Mouse (Mus musculus): ENCODE measurements around the gene Yy2. TPM values are rescaled to one million over a fixed set of nuclear protein-coding genes. Genes with fewer than 3 reads are reported as not detected.

Gene Yy2
- total RNA-seq (2014; rRNA removed): 1.4 and 3.3 TPM in 2 replicates
- polyA plus RNA-seq (2015; fragmentation: Nextera tagmentation; extraction: Ambion mirVana): 1.0 and 2.8 TPM in 2 replicates

GRCm38 (mm10) chrX:157568840-157569239 is at the start of gene Yy2:
Gene Yy2 (minus strand): TSS chrX:157568985.
- ATAC-seq: no peak
- WGBS: 88% methylated on average over 26 of the region's 26 CpGs
- Histone ChIP-seq H3K27ac (no peak within 1 kb of the TSS), H3K4me1 (ENCODE audit: insufficient read depth, low read length) (no peaks in the 10 kb centered on the region), H3K4me3 (ENCODE audit: low read length) (no peak within 1 kb of the TSS), H3K9ac (replicated peaks; ENCODE audit: low read length) (no peak within 1 kb of the TSS), H3K27me3 (ENCODE audit: insufficient read depth, low read length) (no peaks in the 10 kb centered on the region), H3K9me3 (ENCODE audit: low read length) (no peaks in the 10 kb centered on the region), H3K36me3 (ENCODE audit: insufficient read depth, low read length) (no peaks in the 10 kb centered on the region), H3K4me2 (ENCODE audit: low read depth, low read length) (no peak within 1 kb of the TSS)
- no peak for TF ChIP-seq CTCF (IDR thresholded peaks at IDR 0.05; ENCODE audit: low read depth)
- DNase-seq (ENCODE audit: low spot score): no peak

- Histone ChIP-seq H3K27ac (no peak overlapping the region), H3K9ac (replicated peaks; ENCODE audit: low read length) (no peak overlapping the region), H3K27me3 (ENCODE audit: insufficient read depth, low read length) (no peaks in the 10 kb centered on the region), H3K36me3 (ENCODE audit: insufficient read depth, low read length) (no peaks in the 10 kb centered on the region), H3K4me3 (ENCODE audit: low read length) (no peak overlapping the region), H3K9me3 (ENCODE audit: low read length) (no peaks in the 10 kb centered on the region), H3K4me2 (ENCODE audit: low read depth, low read length) (peak overlapping the region; percentile 45), H3K4me1 (ENCODE audit: insufficient read depth, low read length) (no peaks in the 10 kb centered on the region)
- ATAC-seq (no peak), DNase-seq (ENCODE audit: low spot score) (no peak)
- no peak for TF ChIP-seq CTCF (IDR thresholded peaks at IDR 0.05; ENCODE audit: low read depth)
- 30% methylated on average over 32 of the region's 32 CpGs for WGBS
These were observed 44.1 kb upstream of the Yy2 start for GRCm38 (mm10) chrX:157612894-157613293.

- DNase-seq (ENCODE audit: low spot score) (peak; percentile 75), ATAC-seq (no peak)
- Histone ChIP-seq H3K4me1 (ENCODE audit: insufficient read depth, low read length) (no peaks in the 10 kb centered on the region), H3K9ac (replicated peaks; ENCODE audit: low read length) (no peak overlapping the region), H3K4me2 (ENCODE audit: low read depth, low read length) (no peak overlapping the region), H3K4me3 (ENCODE audit: low read length) (no peak overlapping the region), H3K27me3 (ENCODE audit: insufficient read depth, low read length) (no peaks in the 10 kb centered on the region), H3K9me3 (ENCODE audit: low read length) (no peaks in the 10 kb centered on the region), H3K36me3 (ENCODE audit: insufficient read depth, low read length) (no peaks in the 10 kb centered on the region), H3K27ac (no peak overlapping the region)
- WGBS: 19% methylated on average over 3 of the region's 3 CpGs
- TF ChIP-seq CTCF (IDR thresholded peaks at IDR 0.05; ENCODE audit: low read depth): peak; percentile 61
These were observed 32.7 kb upstream of the Yy2 start for GRCm38 (mm10) chrX:157601450-157601849.

DNA sequence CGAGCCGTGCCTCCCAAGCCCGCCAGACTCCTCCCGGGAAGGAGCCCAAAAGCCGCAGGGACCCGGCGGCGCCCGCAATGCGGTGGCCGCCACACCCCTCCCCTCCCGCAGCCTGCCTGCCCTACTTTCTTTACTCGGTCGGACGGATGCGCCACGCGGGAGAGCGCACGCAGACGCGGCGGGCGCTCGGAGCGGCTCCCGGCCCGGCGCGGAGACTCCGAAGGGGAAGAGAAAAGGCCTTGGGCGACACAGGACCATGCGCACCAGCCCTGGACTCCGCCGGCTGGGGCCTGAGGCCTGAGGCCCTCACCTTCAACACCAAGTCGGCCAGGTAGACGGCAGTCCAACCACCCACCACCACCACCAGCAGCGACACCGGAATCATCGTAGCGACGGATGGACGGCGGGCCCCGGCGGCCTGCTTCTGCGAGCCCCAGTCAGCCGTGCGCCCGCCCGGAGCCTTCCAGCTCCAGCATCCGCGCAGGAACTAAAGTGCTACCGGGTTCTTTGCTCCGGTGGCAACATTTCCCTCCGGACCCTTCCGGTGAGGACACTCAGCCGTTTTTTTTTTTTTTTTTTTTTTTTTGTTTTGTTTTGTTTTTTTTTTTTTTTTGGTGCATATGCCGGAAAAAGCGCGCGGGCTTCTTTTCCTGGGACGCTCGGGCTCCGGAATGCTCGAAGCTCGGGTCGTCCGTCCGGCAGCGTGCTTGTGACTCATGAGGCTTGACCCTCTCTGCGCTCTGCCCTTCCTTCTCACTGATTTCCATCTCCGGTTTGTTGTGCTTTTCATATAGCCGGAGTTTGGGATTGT is 29.6 kb upstream of the Yy2 start, which contains the start of gene Mbtps2:
TSS of gene Mbtps2 (minus strand) at position 530 of the 811 bp plus-strand sequence.
- Histone ChIP-seq H3K27ac (peak within 1 kb of the TSS; percentile 93), H3K4me3 (ENCODE audit: low read length) (peak within 1 kb of the TSS; percentile 56), H3K9ac (replicated peaks; ENCODE audit: low read length) (peak within 1 kb of the TSS; percentile 72), H3K27me3 (ENCODE audit: insufficient read depth, low read length) (no peaks in the 10 kb centered on the region), H3K4me2 (ENCODE audit: low read depth, low read length) (peak within 1 kb of the TSS; percentile 54), H3K36me3 (ENCODE audit: insufficient read depth, low read length) (no peaks in the 10 kb centered on the region), H3K9me3 (ENCODE audit: low read length) (no peaks in the 10 kb centered on the region), H3K4me1 (ENCODE audit: insufficient read depth, low read length) (no peaks in the 10 kb centered on the region)
- WGBS: 24% methylated on average over 72 of the region's 74 CpGs
- TF ChIP-seq CTCF (IDR thresholded peaks at IDR 0.05; ENCODE audit: low read depth): no peak
- peak; percentile 79 for DNase-seq (ENCODE audit: low spot score)
- ATAC-seq: peak; percentile 87

GRCm38 (mm10) chrX:157597585-157598185 is 28.9 kb upstream of the Yy2 start:
- peak overlapping the region; percentile 54 for H3K4me2 ChIP-seq (ENCODE audit: low read depth, low read length)
- H3K9me3 ChIP-seq (ENCODE audit: low read length): no peaks in the 10 kb centered on the region
- no peaks in the 10 kb centered on the region for H3K4me1 ChIP-seq (ENCODE audit: insufficient read depth, low read length)
- DNase-seq (ENCODE audit: low spot score) (peak; percentile 39), ATAC-seq (peak; percentile 27)
- no peak for TF ChIP-seq CTCF (IDR thresholded peaks at IDR 0.05; ENCODE audit: low read depth)
- H3K27me3 ChIP-seq (ENCODE audit: insufficient read depth, low read length): no peaks in the 10 kb centered on the region
- 28% methylated on average over 17 of the region's 17 CpGs for WGBS
- H3K27ac ChIP-seq: peak overlapping the region; percentile 93
- H3K9ac ChIP-seq (replicated peaks; ENCODE audit: low read length): peak overlapping the region; percentile 72
- H3K4me3 ChIP-seq (ENCODE audit: low read length): peak overlapping the region; percentile 56
- no peaks in the 10 kb centered on the region for H3K36me3 ChIP-seq (ENCODE audit: insufficient read depth, low read length)

DNA sequence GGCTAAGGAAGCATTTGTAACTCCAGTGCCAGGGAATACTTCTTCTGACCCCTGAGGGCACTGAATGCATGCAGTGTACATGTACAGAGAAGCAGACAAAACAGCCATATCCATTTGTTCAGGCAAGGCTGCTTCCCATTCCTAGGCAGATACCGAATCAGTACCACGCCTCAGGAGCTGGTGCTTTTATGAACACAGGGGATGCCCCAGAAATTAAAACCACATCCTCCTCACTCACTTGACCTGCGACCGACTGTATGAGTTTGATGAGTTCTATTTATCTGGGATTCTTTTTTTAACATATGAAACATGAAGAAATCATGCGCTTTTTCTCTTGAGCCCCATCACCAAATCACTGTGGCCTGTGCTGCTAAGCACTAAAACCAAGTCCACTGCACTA is 28.0 kb upstream of the Yy2 start:
- Histone ChIP-seq H3K27me3 (ENCODE audit: insufficient read depth, low read length) (no peaks in the 10 kb centered on the region), H3K27ac (no peak overlapping the region), H3K4me2 (ENCODE audit: low read depth, low read length) (peak overlapping the region; percentile 54), H3K9ac (replicated peaks; ENCODE audit: low read length) (0 out of 2 replicates have a peak overlapping the region, but pooled peaks have one; percentile 72), H3K9me3 (ENCODE audit: low read length) (no peaks in the 10 kb centered on the region), H3K36me3 (ENCODE audit: insufficient read depth, low read length) (no peaks in the 10 kb centered on the region), H3K4me3 (ENCODE audit: low read length) (no peak overlapping the region; the same call in 1 of the 2 replicates), H3K4me1 (ENCODE audit: insufficient read depth, low read length) (no peaks in the 10 kb centered on the region)
- ATAC-seq (no peak), DNase-seq (ENCODE audit: low spot score) (no peak)
- no peak for TF ChIP-seq CTCF (IDR thresholded peaks at IDR 0.05; ENCODE audit: low read depth)
- 80% methylated on average over 5 of the region's 5 CpGs for WGBS

Measured in hindbrain, postnatal 0 days (tissue).